Mouse (Mus musculus) ovary, postnatal 14 days (tissue): ENCODE data around the gene Mia2.
"Not testable (repeated sequence)": the region's sequence is repeated elsewhere in the genome, so short reads cannot be mapped to it uniquely, and the experiment has no call there.

Experiments
- DNase-seq: peaks from one replicate; pipeline ENCODE4 v3.0.0; 2022; ENCODE audit warnings: low spot score

Gene Mia2

GRCm38 (mm10) chr12:59241031-59241430, 145.4 kb downstream of the Mia2 start:
- not testable (repeated sequence) for DNase-seq
